Mouse (Mus musculus) embryonic stem cell, embryonic (primary cell): ENCODE data around the gene Erf.

Experiments used
- CTCF ChIA-PET, 4 experiments: fragments of 300-600 bp in 2 of 4; fragments of 350-600 bp in 2 of 4; sonication (Branson Sonifier 250); formaldehyde crosslinking; loops; one replicate each; lab custom pipeline; 2022; ENCODE audit warnings: inconsistent platforms in 2 of 4; lab: Charles Lee
- POLR2A ChIA-PET, 4 experiments: fragments of 300-600 bp in 2 of 4; fragments of 350-600 bp in 2 of 4; sonication (Branson Sonifier 250); formaldehyde crosslinking; loops; one replicate each; lab custom pipeline; 2022; ENCODE audit warnings: antibody characterized with exemption in 4 of 4, inconsistent platforms in 1 of 4; lab: Charles Lee

Erf gene

DNA sequence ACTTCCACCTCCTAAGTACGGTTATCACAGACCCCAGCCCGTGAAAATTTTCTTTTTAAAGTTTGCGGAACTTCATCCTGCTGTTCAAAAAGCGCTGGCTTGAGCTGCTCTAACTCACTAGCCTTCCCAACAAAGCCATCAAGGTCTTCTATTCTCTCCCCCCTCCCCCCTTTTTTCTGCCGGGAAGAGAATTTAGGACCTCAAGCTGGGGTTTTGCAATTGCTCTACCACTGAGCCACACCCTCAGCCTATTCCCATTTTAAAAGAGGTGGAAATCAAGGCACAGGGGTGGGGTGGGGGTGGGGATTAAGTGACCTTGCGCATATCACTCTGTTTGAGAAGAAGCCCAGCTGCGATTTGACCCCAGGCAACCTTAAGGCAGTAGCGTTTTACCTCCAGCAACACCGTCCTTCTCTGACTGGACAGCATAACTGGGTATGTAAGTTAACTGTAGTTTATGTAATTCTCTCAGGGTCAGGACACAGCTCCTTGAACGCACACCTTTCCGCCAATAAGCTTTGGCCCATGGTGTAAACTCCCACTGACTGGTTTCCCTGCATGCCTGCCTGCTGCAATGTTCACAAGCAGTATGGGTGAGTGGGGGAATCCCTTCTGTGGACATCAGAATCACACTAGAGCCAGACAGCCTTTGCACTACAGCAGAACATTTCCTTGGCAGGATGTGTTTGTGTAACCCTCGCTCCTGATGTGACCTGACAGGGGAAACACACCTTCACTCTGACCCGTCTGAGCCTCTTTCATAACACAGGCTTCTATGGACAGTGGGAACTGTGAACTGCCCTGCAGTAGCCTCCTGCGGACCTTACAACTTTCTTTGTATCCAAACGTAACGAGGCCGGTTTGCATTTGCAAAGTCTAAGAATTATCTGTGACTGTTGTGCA is 13.7 kb upstream of the Erf start:
- ChIA-PET CTCF (interaction anchor here (0.6 to 1.5 kb wide), 17 partner anchors 8 to 541 kb away, joined by 3 to 8 read pairs (median 4); partner anchors contain the start of genes Megf8 (in 2 of the 4) and Pafah1b3 (in 1 of the 4)), POLR2A (interaction anchor here (0.6 to 6.1 kb wide), 59 partner anchors 8 to 730 kb away, joined by 3 to 63 read pairs (median 4); partner anchors contain the start of genes Pafah1b3 (in 3 of the 4), Zfp526 (in 3 of the 4), Dedd2 (in 2 of the 4) and Gsk3a (in 2 of the 4))

DNA sequence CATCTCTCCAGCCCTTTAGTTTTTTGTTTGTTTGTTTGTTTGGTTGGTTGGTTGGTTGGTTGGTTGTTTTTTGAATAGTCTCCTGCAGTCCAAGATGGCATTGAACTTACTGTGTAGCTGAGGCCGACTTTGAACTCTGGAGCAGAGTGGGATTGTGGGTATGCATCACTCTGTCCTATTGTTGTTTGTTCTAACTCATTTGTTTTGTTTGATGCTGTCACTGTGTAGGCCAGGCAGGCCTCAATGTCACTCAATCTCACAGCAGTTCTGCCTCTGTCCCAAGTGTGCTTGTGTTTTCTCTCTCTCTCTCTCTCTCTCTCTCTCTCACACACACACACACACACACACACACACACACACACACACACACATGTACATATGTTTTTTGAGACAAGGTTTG is 11.3 kb upstream of the Erf start:
- ChIA-PET POLR2A (interaction anchor here (0.5 to 4.2 kb wide), 8 partner anchors 9 to 418 kb away, joined by 3 to 63 read pairs (median 6); no protein-coding TSS in a partner anchor), CTCF (interaction anchor here in 3 of 4 experiments (0.5 to 2.5 kb wide), 5 partner anchors 16 to 258 kb away, joined by 3 to 14 read pairs (median 4); no protein-coding TSS in a partner anchor)

DNA sequence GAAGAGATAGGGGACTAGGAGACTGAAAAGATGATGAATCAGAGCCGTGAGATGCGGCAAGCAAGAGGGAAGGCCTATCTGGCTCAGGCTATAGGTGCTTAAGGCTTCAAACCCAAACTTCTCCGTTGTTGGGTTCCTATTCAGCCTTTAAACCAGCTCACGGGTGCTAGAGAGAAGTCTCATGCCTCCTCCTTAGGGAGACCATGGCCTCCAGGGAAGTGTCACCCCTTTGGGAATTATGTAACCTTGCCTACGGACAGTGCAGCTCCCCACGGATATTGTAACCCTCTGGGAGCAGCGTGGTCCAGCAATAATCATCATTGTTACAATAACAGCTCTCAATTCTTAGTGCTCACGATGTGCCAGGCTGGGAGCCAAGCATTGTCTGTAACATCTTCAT is 1.3 kb upstream of the Erf start:
- ChIA-PET CTCF (interaction anchor here in 2 of 4 experiments (0.7 to 1.0 kb wide), 3 partner anchors 27 to 150 kb away, joined by 3 to 5 read pairs (median 3); no protein-coding TSS in a partner anchor), POLR2A (interaction anchor here in 3 of 4 experiments (0.6 to 7.3 kb wide), 21 partner anchors 9 to 53 kb away, joined by 3 to 57 read pairs (median 5); partner anchors contain the start of genes Cic (in 3 of the 3), Pafah1b3 (in 3 of the 3), Gsk3a (in 1 of the 3) and Zfp526 (in 1 of the 3))

DNA sequence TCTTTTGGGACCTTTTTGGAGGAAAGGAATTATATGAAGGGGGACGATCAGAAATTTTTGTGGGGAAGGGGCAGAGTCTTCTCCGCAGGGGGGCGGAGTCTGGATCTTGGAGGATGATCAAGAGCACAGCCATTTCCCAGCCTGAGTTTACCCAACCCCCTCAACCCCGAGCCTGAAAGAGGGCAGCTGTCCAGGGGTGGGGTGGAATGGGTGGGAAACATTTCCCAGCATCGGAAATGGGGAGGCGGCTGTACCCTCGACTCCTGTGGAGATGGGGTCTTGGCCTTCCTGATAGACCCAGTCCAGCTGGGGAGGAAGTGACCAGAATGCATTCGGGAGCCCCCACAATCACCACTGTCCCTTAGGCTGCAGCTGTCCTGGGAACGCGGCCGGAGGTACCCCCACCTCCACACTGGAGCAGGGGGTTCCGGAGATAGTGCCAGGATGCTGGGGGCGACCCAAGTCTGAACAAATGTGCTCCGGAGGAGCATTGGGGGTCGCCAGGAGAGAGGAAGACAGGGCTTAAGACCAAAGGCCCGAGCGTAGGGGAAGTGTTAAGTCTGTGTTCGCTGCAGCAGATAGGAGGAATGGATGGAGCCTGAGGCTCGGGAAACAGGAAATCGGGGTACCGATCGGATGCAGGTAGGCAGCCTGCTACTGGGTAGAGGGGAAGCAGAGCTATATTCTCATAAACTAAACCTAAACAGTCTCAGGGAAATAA is 670 bp upstream of the Erf start:
- POLR2A ChIA-PET = interaction anchor here in 3 of 4 experiments (0.6 to 7.3 kb wide), 21 partner anchors 9 to 54 kb away, joined by 3 to 57 read pairs (median 5); partner anchors contain the start of genes Cic (in 3 of the 3), Pafah1b3 (in 3 of the 3), Gsk3a (in 1 of the 3) and Zfp526 (in 1 of the 3)
- CTCF ChIA-PET = interaction anchor here in 3 of 4 experiments (0.7 to 1.0 kb wide), 4 partner anchors 26 to 150 kb away, joined by 3 to 5 read pairs (median 4); no protein-coding TSS in a partner anchor

DNA sequence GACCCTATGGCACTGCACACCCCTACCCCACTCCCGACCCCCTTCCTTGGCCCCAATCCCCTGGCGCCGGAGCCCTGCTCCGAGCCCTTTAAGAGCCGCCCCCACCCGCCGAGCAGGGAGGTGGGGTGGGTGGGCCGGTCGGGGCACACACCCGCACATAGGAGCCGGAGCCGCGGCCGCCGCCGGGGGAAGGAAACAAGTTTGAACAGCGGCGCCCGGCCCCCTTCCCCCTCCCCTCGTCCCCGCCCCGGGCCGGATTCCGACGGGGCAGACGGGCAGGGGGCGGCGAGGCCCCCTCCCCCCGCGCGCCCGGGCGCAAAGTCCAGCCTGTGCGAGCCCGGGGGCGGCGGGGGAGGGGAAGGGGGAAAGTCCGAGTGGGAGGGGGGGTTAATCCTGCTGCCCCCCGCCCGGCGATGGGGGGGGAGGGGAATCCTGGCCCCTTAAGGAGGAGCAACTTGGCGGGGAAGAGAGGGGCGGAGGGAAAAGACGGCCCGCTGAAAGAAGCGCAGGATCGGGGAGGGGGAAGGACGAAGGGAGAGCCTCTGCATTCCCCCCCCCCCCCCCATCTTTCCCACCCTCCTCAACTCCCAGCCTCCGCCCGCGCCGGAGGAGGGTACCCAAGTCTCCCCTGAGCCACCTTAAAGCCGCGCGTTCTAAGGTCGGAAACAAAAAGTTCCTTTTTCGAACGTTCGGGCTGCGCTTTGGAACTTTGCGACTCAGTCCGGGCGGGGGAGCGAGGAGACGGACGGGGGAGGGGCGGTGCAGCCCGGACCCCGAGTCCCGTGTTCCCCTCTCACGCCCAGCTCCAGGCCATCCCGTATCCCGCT is 1.0 kb downstream of the Erf start:
- CTCF ChIA-PET = no interaction called here
- POLR2A ChIA-PET = interaction anchor here in 3 of 4 experiments (0.6 to 3.1 kb wide), 17 partner anchors 11 to 188 kb away, joined by 3 to 20 read pairs (median 4); partner anchors contain the start of genes Cic (in 3 of the 3) and Gsk3a (in 1 of the 3)

DNA sequence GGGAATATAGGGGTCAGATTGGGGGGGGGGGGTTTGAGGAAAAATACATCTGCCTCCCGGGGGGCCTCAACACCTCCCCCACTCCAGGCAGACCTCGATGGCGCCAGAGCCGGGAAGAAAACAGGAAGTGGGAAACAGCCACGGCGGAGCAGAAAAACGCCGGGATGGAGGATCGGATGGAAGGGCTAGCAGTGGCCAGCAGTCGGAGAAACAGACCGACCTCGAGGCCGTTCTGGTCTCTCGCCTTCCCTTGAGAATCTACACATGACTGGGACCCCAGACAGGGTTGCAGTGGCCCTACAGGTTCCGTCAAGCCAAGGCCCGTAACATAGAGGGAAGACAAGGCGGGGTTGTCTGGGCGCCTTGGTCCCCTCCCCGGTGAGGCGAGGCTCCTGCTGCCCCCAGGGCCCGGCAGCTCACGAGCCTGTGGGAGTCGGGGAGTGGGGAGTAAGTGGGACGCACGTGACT is 1.7 kb downstream of the Erf start:
- POLR2A ChIA-PET = interaction anchor here (0.6 to 3.7 kb wide), 18 partner anchors 11 to 65 kb away, joined by 3 to 20 read pairs (median 5); partner anchors contain the start of genes Gsk3a (in 3 of the 4), Cic (in 1 of the 4) and Tmem145 (in 1 of the 4)
- CTCF ChIA-PET = interaction anchor here in 2 of 4 experiments (0.6 to 1.3 kb wide), 4 partner anchors 9 to 134 kb away, joined by 3 to 6 read pairs (median 3); no protein-coding TSS in a partner anchor

DNA sequence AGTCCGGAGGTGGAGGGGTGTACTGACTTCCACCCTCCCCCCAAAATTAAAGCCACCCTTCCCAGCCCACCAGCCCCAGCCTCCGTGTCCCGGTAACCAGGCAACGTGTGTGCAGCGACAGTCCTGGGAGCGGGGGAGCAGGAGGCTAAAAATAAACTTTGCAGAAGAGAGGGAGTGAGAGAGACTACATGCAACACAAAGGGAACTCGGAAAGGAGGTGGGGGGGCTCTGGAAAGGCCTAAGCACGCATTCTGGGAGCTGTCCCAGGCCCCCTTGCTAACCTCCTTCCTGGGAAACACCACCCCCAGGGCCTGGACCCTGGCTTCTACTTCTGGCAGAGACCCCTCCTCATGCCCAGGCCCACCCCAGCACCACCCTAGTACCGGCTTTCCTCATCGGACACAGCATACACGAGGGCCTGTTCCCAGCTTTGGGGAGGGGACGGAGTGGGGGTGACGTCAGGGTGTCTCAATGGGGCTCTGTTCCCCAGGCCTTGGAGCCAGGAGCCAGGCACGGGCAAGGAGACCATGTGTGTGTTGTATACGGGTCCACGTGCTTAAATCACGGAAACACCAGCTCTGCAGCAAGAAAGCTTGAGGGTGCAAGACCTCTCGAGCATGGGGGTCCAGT is 2.4 kb downstream of the Erf start:
- POLR2A ChIA-PET = interaction anchor here (0.6 to 3.7 kb wide), 22 partner anchors 10 to 66 kb away, joined by 3 to 20 read pairs (median 5); partner anchors contain the start of genes Gsk3a (in 3 of the 4), Cic (in 1 of the 4) and Tmem145 (in 1 of the 4)
- CTCF ChIA-PET = interaction anchor here in 2 of 4 experiments (0.6 to 1.3 kb wide), 4 partner anchors 8 to 134 kb away, joined by 3 to 6 read pairs (median 3); no protein-coding TSS in a partner anchor

DNA sequence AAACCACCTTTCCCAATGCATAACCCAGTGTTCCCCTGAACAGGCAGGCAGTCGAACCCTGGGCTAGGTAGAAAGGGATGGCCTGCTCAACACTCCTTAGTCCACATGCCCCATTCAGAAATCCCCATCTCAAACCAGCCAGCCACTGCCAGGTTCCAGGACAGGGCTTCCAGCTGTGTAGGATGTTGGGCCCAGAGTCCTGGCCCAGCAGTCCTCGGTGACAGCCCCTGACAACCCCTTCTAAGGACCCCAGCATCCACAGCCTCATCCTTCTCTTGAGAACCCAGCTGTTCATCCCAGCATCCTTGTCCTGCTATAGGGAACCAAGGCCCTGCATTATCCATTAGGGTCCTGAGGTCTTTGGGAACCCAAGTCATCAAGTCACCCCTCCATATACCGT is 3.1 kb downstream of the Erf start:
- ChIA-PET CTCF (interaction anchor here in 1 of 4 experiments (1.5 kb wide), 1 partner anchor 30 kb away, joined by 4 read pairs; no protein-coding TSS in a partner anchor), POLR2A (interaction anchor here in 3 of 4 experiments (0.9 to 3.7 kb wide), 15 partner anchors 9 to 66 kb away, joined by 3 to 20 read pairs (median 5); partner anchors contain the start of genes Gsk3a (in 2 of the 3) and Cic (in 1 of the 3))

DNA sequence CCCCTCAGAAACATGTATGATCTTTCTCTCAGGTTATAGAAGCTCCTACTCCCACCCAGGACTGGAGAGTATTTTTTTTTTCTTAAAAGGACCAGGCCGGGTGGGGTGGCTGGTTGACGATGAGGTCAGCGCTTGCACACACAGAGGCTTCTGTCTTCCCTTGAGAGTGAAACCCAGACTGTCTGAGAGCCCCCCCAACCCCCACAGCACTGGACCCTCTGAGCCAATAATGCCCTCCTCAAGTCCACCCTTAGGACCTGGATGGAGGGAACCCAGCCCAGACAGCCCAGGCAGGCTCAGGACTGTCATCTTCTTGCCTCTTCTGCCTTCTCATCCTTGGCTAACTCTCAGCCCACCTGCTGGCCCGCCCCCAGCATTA is 3.8 kb downstream of the Erf start:
- POLR2A ChIA-PET = interaction anchor here in 3 of 4 experiments (0.6 to 3.7 kb wide), 8 partner anchors 8 to 51 kb away, joined by 4 to 16 read pairs (median 5); partner anchors contain the start of genes Cic (in 1 of the 3), Gsk3a (in 1 of the 3) and Pafah1b3 (in 1 of the 3)
- CTCF ChIA-PET = interaction anchor here in 1 of 4 experiments (1.4 to 1.5 kb wide), 2 partner anchors 31 to 87 kb away, joined by 3 to 4 read pairs; no protein-coding TSS in a partner anchor

DNA sequence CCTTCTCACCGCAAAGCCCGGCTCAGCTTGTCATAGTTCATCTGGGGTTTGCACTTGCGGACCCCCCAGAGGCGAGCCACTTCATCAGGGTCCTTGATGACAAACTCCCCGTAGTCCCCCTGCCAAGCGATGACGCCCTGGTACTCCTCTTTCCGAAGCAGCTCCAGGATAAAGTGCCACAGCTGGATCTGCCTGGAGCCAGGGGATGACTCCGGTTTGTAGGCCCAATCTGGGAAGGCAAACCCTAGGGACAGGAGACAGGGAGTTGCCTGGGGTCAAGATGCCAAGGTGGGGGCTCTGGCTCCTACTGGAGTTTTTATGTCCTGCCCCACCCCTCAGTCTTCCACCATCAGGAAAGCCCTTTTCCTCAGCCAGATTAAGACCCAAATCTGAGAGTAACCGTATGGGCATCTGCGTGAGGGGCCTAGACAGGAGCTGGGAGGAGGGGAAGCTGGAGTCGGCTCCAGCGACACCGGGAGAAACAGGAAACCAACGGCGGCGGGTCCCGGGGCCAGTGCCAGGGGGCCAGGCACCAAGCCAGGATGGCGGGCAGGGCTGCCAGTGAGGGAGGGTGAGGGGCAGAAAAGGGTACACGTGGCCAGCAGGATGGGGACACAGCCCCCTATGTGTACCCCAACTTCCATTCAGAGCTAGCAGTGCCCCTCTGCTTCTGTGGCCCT is 4.3 kb downstream of the Erf start:
- ChIA-PET POLR2A (interaction anchor here in 3 of 4 experiments (0.6 to 3.7 kb wide), 19 partner anchors 8 to 149 kb away, joined by 3 to 16 read pairs (median 4); partner anchors contain the start of genes Cic (in 2 of the 3), Gsk3a (in 1 of the 3), Pafah1b3 (in 1 of the 3) and Zfp526 (in 1 of the 3)), CTCF (interaction anchor here in 2 of 4 experiments (0.9 to 1.5 kb wide), 3 partner anchors 32 to 87 kb away, joined by 3 to 4 read pairs (median 3); no protein-coding TSS in a partner anchor)

DNA sequence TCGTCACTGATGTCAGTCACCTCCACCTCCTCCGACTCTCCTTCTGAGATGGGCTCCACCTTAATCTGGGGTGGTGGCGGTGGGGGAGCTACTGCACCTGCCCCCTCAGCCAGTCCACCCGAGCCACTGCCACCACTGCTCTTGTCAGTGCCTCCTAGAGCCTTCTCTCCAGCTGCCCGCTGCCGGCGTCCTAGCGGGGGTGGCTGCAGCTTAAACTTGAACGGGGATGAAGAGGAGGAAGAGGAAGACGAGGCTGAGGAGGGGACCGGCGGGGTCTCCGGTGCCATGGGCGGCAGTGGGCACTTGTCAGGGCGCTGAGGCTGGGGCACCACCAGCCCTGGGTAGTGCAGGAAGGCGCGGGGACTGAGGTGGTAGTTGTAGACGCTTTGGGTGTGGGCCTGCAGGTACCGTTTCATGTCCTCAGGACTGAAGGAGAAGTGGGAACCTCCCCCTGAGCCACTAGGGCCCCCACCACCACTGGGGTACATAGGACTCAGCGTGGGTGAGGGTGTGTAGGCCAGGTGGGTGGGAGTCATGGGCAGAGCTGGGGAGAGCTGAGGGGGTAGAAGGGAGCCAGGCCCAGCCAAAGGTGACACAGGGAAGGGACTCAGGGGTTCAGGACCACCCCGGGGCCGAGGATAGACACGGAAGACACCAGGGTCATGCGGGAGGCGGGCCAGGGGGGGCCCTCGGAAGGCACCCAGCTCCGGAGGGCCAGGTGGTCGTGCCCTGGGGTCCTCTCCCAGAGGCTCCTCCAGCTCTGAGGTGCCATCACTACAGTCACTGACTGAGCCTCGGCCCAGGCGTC is 5.8 kb downstream of the Erf start:
- CTCF ChIA-PET = interaction anchor here in 3 of 4 experiments (0.5 to 1.6 kb wide), 5 partner anchors 33 to 35 kb away, joined by 3 to 8 read pairs (median 7); no protein-coding TSS in a partner anchor
- POLR2A ChIA-PET = interaction anchor here in 3 of 4 experiments (0.5 to 4.5 kb wide), 15 partner anchors 11 to 151 kb away, joined by 3 to 34 read pairs (median 4); partner anchors contain the start of genes Pafah1b3 (in 2 of the 3), Cic (in 1 of the 3) and Prr19 (in 1 of the 3)

DNA sequence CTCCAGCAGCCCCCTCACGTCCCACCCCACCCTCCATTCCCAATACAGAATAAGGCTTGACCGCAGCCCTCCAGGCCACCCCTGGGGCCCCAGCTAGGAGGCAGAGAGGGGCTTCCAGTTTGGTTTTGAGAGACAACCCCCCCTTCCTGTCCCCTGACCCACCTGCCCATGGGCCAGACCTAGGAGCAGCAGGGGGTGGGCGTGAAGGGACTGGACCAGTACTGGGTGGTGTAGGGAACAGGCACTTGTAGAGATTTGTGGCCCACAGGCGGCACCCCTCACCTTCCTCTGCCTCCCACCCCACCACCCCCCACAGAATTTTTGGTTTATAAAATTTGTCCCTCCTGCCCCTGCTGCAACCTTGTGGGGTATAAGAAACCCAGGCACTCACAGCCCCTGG is 7.2 kb downstream of the Erf start:
- POLR2A ChIA-PET = interaction anchor here in 3 of 4 experiments (0.9 to 4.5 kb wide), 12 partner anchors 9 to 55 kb away, joined by 3 to 34 read pairs (median 6); partner anchors contain the start of genes Pafah1b3 (in 2 of the 3) and Cic (in 1 of the 3)
- CTCF ChIA-PET = interaction anchor here in 2 of 4 experiments (1.0 to 2.9 kb wide), 3 partner anchors 34 to 73 kb away, joined by 3 to 24 read pairs (median 3); partner anchors contain the start of gene Megf8 (in 1 of the 2)

DNA sequence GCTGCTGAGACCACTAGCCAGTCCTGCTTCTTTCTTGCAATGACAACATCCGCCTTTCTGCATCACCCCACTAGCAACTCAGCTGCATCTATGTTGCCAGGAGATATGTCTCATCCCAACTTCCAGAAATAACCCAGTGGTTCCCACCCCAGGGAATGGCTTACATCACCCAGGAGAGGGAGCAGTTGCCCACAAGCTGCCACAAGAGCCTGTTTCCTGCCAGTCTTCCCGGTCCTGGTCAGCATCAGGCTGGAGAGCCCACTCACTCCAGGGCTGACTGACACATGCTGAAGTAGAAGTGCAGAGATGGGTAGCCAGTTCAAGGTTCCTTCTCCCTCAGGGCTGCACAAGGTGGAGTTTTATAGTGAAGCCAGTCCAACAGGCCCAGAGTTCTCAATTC is 9.5 kb downstream of the Erf start:
- ChIA-PET POLR2A (interaction anchor here (0.5 to 4.5 kb wide), 22 partner anchors 11 to 708 kb away, joined by 3 to 34 read pairs (median 5); partner anchors contain the start of genes Cic (in 2 of the 4), Zfp526 (in 2 of the 4), Dedd2 (in 1 of the 4) and Erf (in 1 of the 4)), CTCF (interaction anchor here (0.6 to 2.9 kb wide), 17 partner anchors 9 to 868 kb away, joined by 3 to 24 read pairs (median 3); partner anchors contain the start of genes Megf8 (in 1 of the 4) and Pafah1b3 (in 1 of the 4))
